Mouse (Mus musculus): ENCODE measurements around the gene Dut.
"Not testable (repeated sequence)": the region's sequence is repeated elsewhere in the genome, so short reads cannot be mapped to it uniquely, and the experiment has no call there.

Dut gene

DNA sequence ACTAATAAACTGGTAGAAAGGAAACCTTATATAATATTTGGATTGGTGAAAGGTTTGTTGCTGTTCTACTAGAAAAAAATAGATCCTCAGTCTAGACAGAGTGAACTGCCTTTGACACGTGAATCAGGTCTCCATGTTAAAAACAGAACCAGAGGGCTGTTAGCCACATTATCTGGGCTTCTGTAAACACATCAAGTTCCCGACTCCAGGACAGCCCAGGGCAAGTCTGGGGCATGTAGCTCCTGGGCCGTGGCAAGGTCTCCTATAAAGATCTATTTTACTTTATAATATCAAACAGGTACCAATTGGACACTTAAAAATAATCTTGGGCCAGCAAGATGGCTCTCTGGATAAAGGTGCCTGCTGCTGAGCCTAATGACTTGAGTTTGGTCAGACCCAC, 8.9 kb downstream of the Dut start:
- no peak for DNase-seq

GRCm38 (mm10) chr2:125259230-125260120, 12.5 kb downstream of the Dut start:
- no peak for DNase-seq

GRCm38 (mm10) chr2:125260326-125260725, 13.3 kb downstream of the Dut start:
- DNase-seq: no peak

GRCm38 (mm10) chr2:125263056-125263455, 16.1 kb downstream of the Dut start:
- no peak for DNase-seq

DNA sequence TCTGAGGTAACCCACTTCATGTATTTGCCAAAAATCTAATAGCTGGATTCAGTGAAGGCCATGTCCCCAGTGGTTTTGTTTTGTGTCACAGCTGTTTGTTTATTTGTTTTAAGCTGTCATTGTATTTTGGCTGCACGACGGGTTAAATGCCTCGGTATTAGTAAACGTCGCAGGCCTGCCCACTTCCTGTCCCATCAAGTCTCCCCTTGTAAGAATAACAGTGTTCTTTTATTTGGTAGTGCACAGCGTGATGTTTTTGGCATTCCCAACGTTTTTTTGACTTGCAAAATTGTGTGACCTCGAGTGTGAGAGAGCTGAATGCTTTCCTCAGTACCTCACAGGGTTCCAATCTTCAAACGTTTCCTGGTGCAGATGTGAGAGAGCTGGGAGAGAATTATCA, 16.8 kb downstream of the Dut start:
- DNase-seq: no peak

DNA sequence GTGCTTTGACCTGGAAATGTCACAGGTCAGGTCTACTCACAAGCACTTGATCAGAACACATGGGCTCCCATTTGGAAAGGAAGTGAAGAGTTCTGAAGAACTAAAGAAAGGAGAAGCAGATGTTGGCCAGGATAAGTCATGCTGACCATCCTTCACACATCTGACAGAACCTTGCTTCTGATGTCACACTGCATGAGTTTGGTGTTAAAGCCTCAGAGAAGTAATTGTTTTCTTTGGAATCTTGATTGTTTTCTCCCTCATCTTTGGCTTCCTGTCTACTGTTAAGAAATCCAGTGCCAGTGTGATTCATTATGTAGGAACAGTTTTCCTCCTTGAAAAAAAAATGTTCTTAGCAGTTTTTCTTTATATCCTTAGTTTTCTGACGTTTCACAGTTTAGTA, 21.9 kb downstream of the Dut start:
- no peak for DNase-seq

- no peak for DNase-seq
Measured at GRCm38 (mm10) chr2:125275617-125276016, 28.6 kb downstream of the Dut start.

DNA sequence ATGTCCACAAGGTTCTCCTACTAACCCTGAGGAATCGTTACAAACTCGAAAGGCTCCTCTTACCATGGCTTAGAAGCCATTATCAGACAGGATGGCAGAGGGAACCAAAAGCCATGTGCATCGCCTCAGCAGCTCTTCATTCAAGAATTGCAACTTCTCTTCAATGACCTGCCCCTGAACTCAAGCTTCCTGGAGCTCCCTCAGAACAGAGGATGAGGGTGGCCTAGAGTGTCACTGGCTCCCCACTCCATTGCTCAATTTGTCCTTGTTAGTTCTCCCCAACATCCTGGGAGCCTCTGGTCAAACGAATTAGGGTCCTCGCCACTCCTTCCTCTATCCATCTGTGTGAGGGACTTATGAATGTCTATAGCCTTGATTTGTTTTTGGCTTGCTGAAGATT, 29.7 kb downstream of the Dut start:
- no peak for DNase-seq

DNA sequence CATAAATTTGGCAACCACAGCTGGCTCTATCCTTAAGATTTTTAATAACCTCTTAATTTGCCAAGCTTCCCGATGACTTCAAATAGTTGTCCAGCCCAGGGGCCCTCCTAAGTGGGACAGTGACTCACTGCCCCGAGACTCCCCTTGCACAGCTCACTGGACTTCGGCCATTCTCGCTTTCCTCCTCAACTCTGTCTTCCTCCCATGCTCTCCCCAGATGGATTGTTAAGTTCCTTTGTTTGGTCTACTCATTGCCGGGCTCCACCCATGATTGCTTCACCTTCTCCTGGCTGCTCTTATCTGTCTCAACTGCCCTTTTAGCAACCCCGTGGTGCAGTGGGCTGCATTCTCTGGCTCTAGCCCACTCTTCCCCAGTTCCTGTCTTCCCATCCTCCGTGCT, 31.5 kb downstream of the Dut start:
- no peak for DNase-seq

DNA sequence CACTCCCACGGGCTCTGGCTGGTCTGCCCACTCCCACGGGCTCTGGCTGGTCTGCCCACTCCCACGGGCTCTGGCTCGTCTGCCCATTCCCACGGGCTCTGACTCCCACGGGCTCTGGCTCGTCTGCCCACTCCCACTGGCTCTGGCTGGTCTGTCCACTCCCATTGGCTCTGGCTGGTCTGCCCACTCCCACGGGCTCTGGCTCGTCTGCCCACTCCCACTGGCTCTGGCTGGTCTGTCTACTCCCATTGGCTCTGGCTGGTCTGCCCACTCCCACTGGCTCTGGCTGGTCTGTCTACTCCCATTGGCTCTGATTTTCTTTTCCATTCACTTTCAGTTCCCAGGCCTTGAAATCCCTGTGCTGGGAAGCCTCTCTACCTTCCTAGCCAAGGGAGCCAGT, 33.0 kb downstream of the Dut start:
- DNase-seq: not testable (repeated sequence)

DNA sequence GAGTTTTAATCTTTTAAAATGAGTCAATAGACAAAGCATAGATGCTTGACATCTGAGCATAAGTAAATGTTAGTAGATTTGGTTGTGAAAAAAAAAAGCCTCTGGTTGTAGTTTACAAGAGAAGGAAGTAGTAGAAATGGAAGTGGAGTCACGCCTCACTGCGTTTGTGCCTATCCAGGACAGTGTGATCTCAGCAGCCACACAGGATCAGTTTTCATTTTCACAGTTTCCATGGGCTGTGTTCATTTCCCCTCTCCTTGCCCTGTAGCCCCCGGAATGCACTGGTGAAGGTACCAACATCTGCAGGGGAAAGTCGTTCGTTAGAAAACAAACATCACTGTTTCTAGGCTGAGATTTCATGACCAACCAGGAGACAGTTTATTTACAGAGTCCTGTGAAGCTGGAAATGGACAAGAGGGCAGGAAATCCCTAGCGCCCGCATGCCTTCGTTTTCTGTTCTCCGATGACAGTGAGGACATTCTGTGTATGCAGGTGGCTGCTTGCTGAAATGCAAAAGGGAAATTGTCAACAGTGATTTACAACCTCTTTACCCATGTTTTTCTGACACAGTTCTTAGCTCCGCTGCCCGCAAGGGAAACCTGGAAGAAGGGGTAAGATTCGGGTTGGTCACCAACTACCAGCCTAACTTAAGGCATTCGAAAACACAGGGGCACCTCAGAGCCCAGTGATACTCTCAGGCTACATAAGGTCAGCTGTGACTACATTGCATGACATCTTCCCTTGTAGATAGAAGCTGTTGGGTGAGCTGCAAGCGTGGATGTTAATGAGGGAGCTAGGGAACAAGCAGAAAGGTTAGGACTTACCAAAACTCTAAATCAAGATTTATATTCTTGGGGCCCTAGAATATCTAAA, 35.6 kb downstream of the Dut start:
- DNase-seq: no peak

GRCm38 (mm10) chr2:125285777-125286176, 38.8 kb downstream of the Dut start:
- DNase-seq: no peak

- DNase-seq: no peak
Measured at GRCm38 (mm10) chr2:125290197-125290965, 43.4 kb downstream of the Dut start.

GRCm38 (mm10) chr2:125291101-125291500, 44.1 kb downstream of the Dut start:
- no peak for DNase-seq

- no peak for DNase-seq
Measured at GRCm38 (mm10) chr2:125292616-125293015, 45.6 kb downstream of the Dut start.

DNA sequence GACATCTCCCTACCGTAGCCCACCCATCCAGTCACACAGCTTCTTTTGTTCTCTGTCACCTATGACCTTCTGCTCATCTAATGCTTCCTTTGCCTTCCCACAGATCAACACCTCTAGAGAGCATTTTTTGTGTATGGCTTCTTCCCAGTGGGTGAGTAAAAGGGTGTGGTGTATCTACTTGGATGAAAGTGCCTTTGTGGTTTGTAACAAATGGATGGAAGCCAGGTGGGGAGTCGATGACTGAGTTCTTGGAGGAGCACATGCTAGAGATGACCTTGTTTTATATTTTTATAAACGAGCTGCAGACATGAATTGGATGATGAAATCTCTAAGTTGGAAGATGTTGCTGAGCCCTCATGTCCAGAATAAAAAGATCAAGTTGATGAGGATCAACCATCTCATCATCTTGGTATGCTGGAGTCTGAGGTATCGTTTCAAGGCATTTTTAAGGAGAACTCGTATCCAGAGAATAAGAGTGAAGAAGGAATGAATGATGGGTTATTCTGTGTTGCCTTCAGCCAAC, 47.0 kb downstream of the Dut start:
- DNase-seq: no peak

DNA sequence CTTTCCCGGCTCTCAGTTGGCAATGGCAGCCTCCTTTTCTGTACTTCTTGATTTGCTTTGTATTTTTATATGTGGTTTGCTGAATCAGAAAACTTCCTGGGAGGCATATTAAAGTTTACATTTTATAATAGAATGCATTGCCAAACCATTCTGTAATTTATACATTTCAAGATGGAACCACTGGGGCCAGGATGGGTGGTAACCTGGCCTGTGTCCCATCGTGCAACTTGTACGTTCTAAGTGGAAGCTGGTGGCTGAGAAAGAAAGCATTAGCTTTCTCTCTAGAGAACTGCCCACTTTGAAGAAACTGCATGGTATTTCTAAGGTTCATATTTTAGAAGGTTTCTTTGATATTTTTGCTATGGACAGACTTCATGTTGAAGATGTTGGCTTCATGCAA, 48.5 kb downstream of the Dut start:
- DNase-seq: no peak

GRCm38 (mm10) chr2:125298841-125299240, 51.9 kb downstream of the Dut start:
- no peak for DNase-seq

DNA sequence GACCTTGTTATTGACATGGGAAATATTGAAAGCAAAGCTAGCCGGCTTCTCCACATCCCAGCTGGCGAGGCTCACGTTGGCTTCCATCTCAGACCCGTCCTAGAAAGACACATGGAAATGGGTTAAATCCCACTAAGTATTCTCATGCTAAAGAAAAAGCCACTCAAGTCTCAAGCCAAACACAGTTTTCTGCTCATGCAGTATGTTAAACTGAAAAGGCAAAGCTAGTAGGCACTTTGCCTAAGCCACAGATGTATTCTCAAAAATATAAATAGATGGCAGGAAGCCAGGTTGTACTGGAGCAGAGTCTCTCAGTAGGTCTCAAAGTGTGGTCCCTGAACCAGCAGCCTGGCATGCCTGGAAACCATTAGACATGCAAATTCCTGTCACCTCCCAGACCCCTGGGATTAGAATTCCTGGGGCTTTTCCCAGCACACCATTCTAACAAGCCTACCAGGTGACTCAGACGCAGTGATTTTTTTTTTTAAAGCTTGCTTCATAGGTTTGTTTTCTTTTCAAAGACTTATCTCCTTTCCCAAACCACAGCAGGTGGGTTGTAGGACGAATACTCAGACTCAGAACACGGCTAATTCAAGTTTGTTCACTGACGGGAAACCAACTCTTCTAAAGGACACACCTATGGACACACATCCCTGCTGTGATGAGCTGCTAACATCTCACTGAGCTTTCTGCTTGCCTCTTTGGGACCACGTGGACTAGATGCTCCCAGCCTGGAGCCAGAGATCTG, 55.1 kb downstream of the Dut start:
- no peak for DNase-seq

- DNase-seq: no peak
Measured at GRCm38 (mm10) chr2:125302625-125302924, 55.6 kb downstream of the Dut start.

GRCm38 (mm10) chr2:125303764-125304384, 56.9 kb downstream of the Dut start:
- no peak for DNase-seq

DNA sequence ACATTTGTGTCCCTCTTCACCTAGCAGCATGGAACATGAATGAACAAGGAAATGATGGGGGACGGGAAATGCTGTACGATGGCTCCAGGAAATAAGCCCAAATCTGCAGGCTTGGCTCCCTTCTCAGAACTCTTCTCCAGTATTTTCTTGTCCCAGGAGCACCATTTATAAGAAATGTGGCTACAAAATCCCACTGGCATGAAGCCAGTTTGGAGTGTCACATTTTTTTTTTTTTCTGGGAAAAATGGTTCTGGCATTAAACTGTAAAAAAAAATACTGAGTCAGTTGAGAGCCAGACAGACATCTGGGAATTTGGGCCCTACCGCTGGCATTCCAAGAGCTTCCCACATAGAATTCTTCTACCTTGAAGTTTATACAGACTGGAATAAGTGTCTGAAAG, 57.8 kb downstream of the Dut start:
- DNase-seq: no peak
